Mouse (Mus musculus): Measurements from ENCODE around the gene Tysnd1.

- TF ChIP-seq CTCF (IDR thresholded peaks at IDR 0.05; ENCODE audit: control insufficient read depth, insufficient read depth, insufficient read length), result no peak
- no peak for TF ChIP-seq MYOG (IDR thresholded peaks at IDR 0.05; ENCODE audit: control insufficient read depth, extremely low read depth, insufficient read length)
- TF ChIP-seq FOSL1 (IDR thresholded peaks at IDR 0.05; ENCODE audit: insufficient read depth, low read length, poor library complexity, severe bottlenecking), result no peak
- no peak for TF ChIP-seq USF1 (IDR thresholded peaks at IDR 0.05; ENCODE audit: low read depth)
- no peak for TF ChIP-seq MAX (IDR thresholded peaks at IDR 0.05)
These were observed 29.7 kb upstream of the Tysnd1 start for GRCm38 (mm10) chr10:61665651-61666050.
